Mouse (Mus musculus) kidney, adult 8-10 months (tissue): ENCODE data around the gene Zfp212.

Source experiments
- DNase-seq, 2 experiments: peaks; one replicate each; pipeline ENCODE4 v3.0.0; 2022

Gene Zfp212

GRCm38 (mm10) chr6:47920447-47921340 is at the start of gene Zfp212:
TSS of gene Zfp212 (plus strand) at chr6:47920476.
- DNase-seq, result peak; percentile 84 to 89

GRCm38 (mm10) chr6:47872266-47872665 is 48.0 kb upstream of the Zfp212 start:
- no peak for DNase-seq

- DNase-seq, result no peak
These were observed 43.2 kb upstream of the Zfp212 start, which contains the start of gene Zfp282 for GRCm38 (mm10) chr6:47877058-47877457. TSS of gene Zfp282 (plus strand) at chr6:47877204.

- peak; percentile 88 to 91 for DNase-seq
These were observed 42.7 kb upstream of the Zfp212 start for GRCm38 (mm10) chr6:47877461-47878132.

GRCm38 (mm10) chr6:47878133-47878514 is 42.2 kb upstream of the Zfp212 start:
- DNase-seq, result no peak

- no peak for DNase-seq
These were observed 41.7 kb upstream of the Zfp212 start for GRCm38 (mm10) chr6:47878593-47878992.

- DNase-seq, result no peak
These were observed 41.1 kb upstream of the Zfp212 start for GRCm38 (mm10) chr6:47879049-47879716.

- no peak for DNase-seq
These were observed 40.1 kb upstream of the Zfp212 start for GRCm38 (mm10) chr6:47880166-47880565.

- DNase-seq, result no peak
These were observed 31.4 kb upstream of the Zfp212 start for GRCm38 (mm10) chr6:47888812-47889383.

GRCm38 (mm10) chr6:47899416-47899815 is 20.9 kb upstream of the Zfp212 start:
- no peak for DNase-seq

GRCm38 (mm10) chr6:47903587-47903986 is 16.7 kb upstream of the Zfp212 start:
- no peak for DNase-seq

- DNase-seq, result no peak
These were observed 15.9 kb upstream of the Zfp212 start for GRCm38 (mm10) chr6:47904361-47904760.

GRCm38 (mm10) chr6:47904917-47905695 is 15.2 kb upstream of the Zfp212 start:
- DNase-seq, result no peak

GRCm38 (mm10) chr6:47906326-47906725 is 13.9 kb upstream of the Zfp212 start:
- DNase-seq, result no peak

- DNase-seq, result no peak
These were observed 11.3 kb upstream of the Zfp212 start for GRCm38 (mm10) chr6:47909007-47909406.

GRCm38 (mm10) chr6:47911650-47912049 is 8.6 kb upstream of the Zfp212 start:
- DNase-seq, result no peak

- no peak for DNase-seq
These were observed 7.3 kb upstream of the Zfp212 start for GRCm38 (mm10) chr6:47912991-47913390.

- no peak for DNase-seq
These were observed 3.2 kb upstream of the Zfp212 start for GRCm38 (mm10) chr6:47917051-47917450.

- no peak for DNase-seq
These were observed 1.5 kb upstream of the Zfp212 start for GRCm38 (mm10) chr6:47918768-47919274.

GRCm38 (mm10) chr6:47919646-47920446 is 430 bp upstream of the Zfp212 start:
- DNase-seq, result no peak

GRCm38 (mm10) chr6:47942461-47942860 is 22.2 kb downstream of the Zfp212 start:
- no peak for DNase-seq
